ENCODE assay signal across 25 mouse cellular contexts in the genomic region with DNA sequence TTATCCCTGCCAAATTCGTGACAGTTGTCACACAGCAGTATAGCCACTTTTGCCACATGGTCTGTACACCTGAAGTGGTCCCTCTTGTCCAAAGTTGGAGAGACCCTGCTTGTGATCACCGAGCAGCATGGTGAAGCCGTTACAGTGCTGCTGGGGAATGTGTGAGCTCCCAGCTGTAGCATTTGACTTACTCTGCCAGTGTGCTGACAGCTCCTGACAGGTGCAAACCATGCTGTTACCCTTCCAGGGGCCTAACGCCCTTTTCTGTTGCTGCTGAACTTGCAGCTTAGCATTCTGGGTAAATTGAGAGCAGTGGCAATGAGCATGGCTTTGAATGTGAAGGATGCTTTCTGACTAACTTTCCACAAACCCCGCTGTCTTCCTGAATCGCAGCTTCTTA.
DNase-seq lines count a peak whose midpoint lies in the region; ATAC-seq and TF ChIP-seq lines count a peak whose summit lies in the region.
"Had no signal": no experiment of that assay in that cellular context is flagged by ENCODE, and none has a peak within 500 bp of the region (broad histone marks: within the 10 kb centered on the region; RNA-seq: fewer than 3 reads in every experiment).

No protein-coding gene starts in this region.

- H3K36me3 ChIP-seq in limb, embryonic 10.5 days = no peaks in the 10 kb centered on the region
- no peaks in the 10 kb centered on the region for H3K36me3 ChIP-seq in midbrain, postnatal 0 days (ENCODE audit: insufficient read depth, low read length)
- H3K36me3 ChIP-seq in neural tube, embryonic 15.5 days = no peaks in the 10 kb centered on the region
- H3K36me3 ChIP-seq: forebrain, embryonic 15.5 days; limb, embryonic 15.5 days; liver, embryonic 15.5 days; midbrain, embryonic 13.5 days had no signal

- ATAC-seq in midbrain, postnatal 0 days (ENCODE audit: low FRiP score) = no peak
- ATAC-seq in neural tube, embryonic 15.5 days (ENCODE audit: low FRiP score) = no peak
- ATAC-seq: activated CD4-positive, CD25-positive, alpha-beta regulatory T cell, adult 4 months; CD4-positive, CD25-positive, alpha-beta regulatory T cell, adult 4 months; forebrain, embryonic 15.5 days; midbrain, embryonic 13.5 days; Patski had no signal

- intact Hi-C loops in heart, postnatal 10 days (cut with DNase I) = no loop called here

- H3K4me3 ChIP-seq in limb, embryonic 10.5 days = no peak overlapping the region
- H3K4me3 ChIP-seq in midbrain, postnatal 0 days (ENCODE audit: low read depth, low read length) = no peak overlapping the region
- no peak overlapping the region for H3K4me3 ChIP-seq in neural tube, embryonic 15.5 days (replicated peaks)
- H3K4me3 ChIP-seq: forebrain, embryonic 15.5 days; left cerebral cortex, adult 2 months; limb, embryonic 15.5 days; liver, embryonic 15.5 days; midbrain, embryonic 13.5 days had no signal

- no peak overlapping the region for H3K4me2 ChIP-seq in midbrain, postnatal 0 days (ENCODE audit: low read depth, low read length, poor library complexity, severe bottlenecking)
- H3K4me2 ChIP-seq in neural tube, embryonic 15.5 days = no peak overlapping the region
- H3K4me2 ChIP-seq: forebrain, embryonic 15.5 days; hindbrain, embryonic 14.5 days; limb, embryonic 15.5 days; liver, embryonic 15.5 days; midbrain, embryonic 13.5 days had no signal

- TF ChIP-seq CTCF in midbrain, postnatal 0 days (IDR thresholded peaks at IDR 0.05) = no peak

- peaks cover 2% of the 10 kb centered on the region; the same call in 1 of the 2 replicates for H3K27me3 ChIP-seq in limb, embryonic 10.5 days (ENCODE audit: low read depth, poor library complexity, severe bottlenecking)
- no peaks in the 10 kb centered on the region for H3K27me3 ChIP-seq in midbrain, postnatal 0 days (ENCODE audit: insufficient read depth, low read length)
- no peaks in the 10 kb centered on the region for H3K27me3 ChIP-seq in neural tube, embryonic 15.5 days (replicated peaks)
- H3K27me3 ChIP-seq: forebrain, embryonic 15.5 days; limb, embryonic 15.5 days; liver, embryonic 15.5 days; midbrain, embryonic 13.5 days had no signal

- no peak overlapping the region for H3K27ac ChIP-seq in limb, embryonic 10.5 days
- no peak overlapping the region for H3K27ac ChIP-seq in midbrain, postnatal 0 days (ENCODE audit: low read depth, low read length)
- no peak overlapping the region for H3K27ac ChIP-seq in neural tube, embryonic 15.5 days (replicated peaks)
- H3K27ac ChIP-seq: forebrain, embryonic 15.5 days; hindbrain, embryonic 14.5 days; left cerebral cortex, adult 2 months; limb, embryonic 15.5 days; liver, embryonic 15.5 days; macrophage; midbrain, embryonic 13.5 days had no signal

- H3K4me1 ChIP-seq in limb, embryonic 10.5 days = peaks cover 2% of the 10 kb centered on the region; the same call in 1 of the 2 replicates
- no peaks in the 10 kb centered on the region for H3K4me1 ChIP-seq in midbrain, postnatal 0 days (ENCODE audit: insufficient read depth, low read length)
- no peaks in the 10 kb centered on the region for H3K4me1 ChIP-seq in neural tube, embryonic 15.5 days
- H3K4me1 ChIP-seq: forebrain, embryonic 15.5 days; limb, embryonic 15.5 days; midbrain, embryonic 13.5 days had no signal

- no peaks in the 10 kb centered on the region for H3K9me3 ChIP-seq in limb, embryonic 10.5 days (replicated peaks)
- H3K9me3 ChIP-seq in midbrain, postnatal 0 days (ENCODE audit: low read length) = no peaks in the 10 kb centered on the region
- no peaks in the 10 kb centered on the region for H3K9me3 ChIP-seq in neural tube, embryonic 15.5 days (replicated peaks)
- H3K9me3 ChIP-seq: forebrain, embryonic 15.5 days; limb, embryonic 15.5 days; liver, embryonic 15.5 days; midbrain, embryonic 13.5 days had no signal

- 66% methylated on average over 6 of the region's 6 CpGs for WGBS in limb, embryonic 10.5 days
- 70% methylated on average over 6 of the region's 6 CpGs for WGBS in midbrain, postnatal 0 days
- WGBS in neural tube, embryonic 15.5 days = 72% methylated on average over 6 of the region's 6 CpGs

- peak; percentile 8 for DNase-seq in embryo, embryonic 10 days (ENCODE audit: low spot score)
- no peak for DNase-seq in embryo, embryonic 9.5 days (ENCODE audit: extremely low spot score)
- DNase-seq in heart, postnatal 10 days = peak; percentile 7 to 16
- DNase-seq in heart, adult 8-10 months (ENCODE audit: low spot score) = no peak
- peak; percentile 34 for DNase-seq in limb, embryonic 10.5 days (ENCODE audit: low spot score)
- DNase-seq in midbrain, postnatal 0 days (ENCODE audit: low spot score) = no peak
- no peak for DNase-seq in right cerebral cortex, adult 2 months (ENCODE audit: low spot score in 2 of 2)
- DNase-seq: adrenal gland, postnatal 14 days; cerebellum, adult 11-12 months; cerebellum, postnatal 14 days; kidney, adult 8-10 months; kidney, postnatal 25 days; right cerebral cortex, postnatal 25 days; thymus, adult 2 months had no signal

- no peak overlapping the region for H3K9ac ChIP-seq in midbrain, postnatal 0 days (replicated peaks; ENCODE audit: low read length, poor library complexity, severe bottlenecking)
- H3K9ac ChIP-seq in neural tube, embryonic 15.5 days (replicated peaks) = no peak overlapping the region
- H3K9ac ChIP-seq: forebrain, embryonic 15.5 days; hindbrain, embryonic 14.5 days; limb, embryonic 15.5 days; liver, embryonic 15.5 days; midbrain, embryonic 13.5 days had no signal

Comparison
In these comparisons a context has a peak if more than half of its experiments do, and no peak if none do; other contexts are left out.
1. DNase-seq: peak in embryo, embryonic 10 days (single experiment), heart, postnatal 10 days (2 of 2) and limb, embryonic 10.5 days (single experiment); none in embryo, embryonic 9.5 days (single experiment), heart, adult 8-10 months (single experiment), midbrain, postnatal 0 days (single experiment) and right cerebral cortex, adult 2 months (0 of 2).